Mouse (Mus musculus) CH12.LX (cell line): ENCODE results near the gene Pex5. TPM values are rescaled to one million over a fixed set of nuclear protein-coding genes. Genes with fewer than 3 reads are reported as not detected.
A peak's percentile ranks its signal among the peaks of the same experiment; 100 is the strongest.

ENCODE experiments used
- DNase-seq: peaks from one replicate; pipeline ENCODE4 v3.0.0-alpha.2; 2013; ENCODE audit errors: extremely low read depth
- H3K27ac ChIP-seq: 2 replicates; pipeline ENCODE4 v1.5.1; 2012; ENCODE audit warnings: low read depth, mild to moderate bottlenecking, control low read depth, moderate library complexity; ENCODE audit not compliant: insufficient read depth
- H3K27me3 ChIP-seq: replicated peaks from 2 replicates; pipeline ENCODE3; 2012; ENCODE audit warnings: inconsistent platforms
- H3K36me3 ChIP-seq, 2 experiments: replicated peaks in 1 of 2; 2 replicates each; pipeline versions ENCODE3 to v1.6.1; 2012; ENCODE audit warnings: inconsistent platforms in 1 of 2, low read length in 1 of 2, mild to moderate bottlenecking in 1 of 2, mixed read lengths in 1 of 2, moderate library complexity in 1 of 2; ENCODE audit not compliant: control insufficient read depth in 1 of 2, insufficient read depth in 1 of 2
- H3K4me1 ChIP-seq, 2 experiments: 2 replicates each; pipeline ENCODE4 v1.6.1; 2012; ENCODE audit warnings: inconsistent platforms in 1 of 2, moderate library complexity in 1 of 2; ENCODE audit not compliant: insufficient read depth in 2 of 2, control insufficient read depth in 1 of 2
- H3K4me2 ChIP-seq: 2 replicates; pipeline ENCODE4 v1.6.1; 2012; ENCODE audit warnings: low read depth, mild to moderate bottlenecking, control low read depth; ENCODE audit not compliant: poor library complexity, insufficient read depth, severe bottlenecking
- H3K4me3 ChIP-seq, 3 experiments: fragments of 150-350 bp in 1 of 3; sonication (generic) in 1 of 3; replicated peaks in 1 of 3; 2 replicates each; pipeline versions ENCODE3 to v1.5.1; 2011 to 2012; ENCODE audit warnings: low read depth in 2 of 3, low read length in 2 of 3, mild to moderate bottlenecking in 2 of 3, moderate library complexity in 2 of 3, control low read depth in 1 of 3, improper control_type of control experiment in 1 of 3, inconsistent platforms in 1 of 3, mixed read lengths in 1 of 3; ENCODE audit not compliant: poor library complexity in 1 of 3
- H3K79me2 ChIP-seq: replicated peaks from 2 replicates; pipeline ENCODE4 v1.6.1; 2012; ENCODE audit warnings: mild to moderate bottlenecking, moderate library complexity; ENCODE audit not compliant: control insufficient read depth, poor library complexity, insufficient read depth, severe bottlenecking; ENCODE audit errors: extremely low read depth
- H3K9ac ChIP-seq: 2 replicates; pipeline ENCODE4 v1.6.1; 2012; ENCODE audit warnings: low read depth, mild to moderate bottlenecking, control low read depth, moderate library complexity; ENCODE audit not compliant: insufficient read depth
- H3K9me3 ChIP-seq: replicated peaks from 2 replicates; pipeline ENCODE3; 2012; ENCODE audit warnings: low read length, inconsistent platforms, mixed read lengths
- BHLHE40 ChIP-seq: IDR thresholded peaks from 2 replicates; pipeline ENCODE4 v1.6.1; 2011; ENCODE audit warnings: mild to moderate bottlenecking, low read depth, low read length, improper control_type of control experiment
- CHD1 ChIP-seq: IDR thresholded peaks from 2 replicates; pipeline ENCODE4 v1.6.1; 2012; ENCODE audit warnings: low read depth, low read length, improper control_type of control experiment, inconsistent platforms
- CHD2 ChIP-seq: IDR thresholded peaks from 2 replicates; pipeline ENCODE4 v1.6.1; 2011; ENCODE audit warnings: low read length, improper control_type of control experiment
- CTCF ChIP-seq, 2 experiments: IDR thresholded peaks in 1 of 2; conservative IDR thresholded peaks in 1 of 2; 2 replicates each; pipeline ENCODE4 v1.5.1; 2011 to 2012; ENCODE audit warnings: low read depth in 2 of 2, low read length in 2 of 2, improper control_type of control experiment in 1 of 2, inconsistent platforms in 1 of 2, mild to moderate bottlenecking in 1 of 2, moderate library complexity in 1 of 2
- E2F4 ChIP-seq: IDR thresholded peaks from 2 replicates; pipeline ENCODE4 v1.6.1; 2011; ENCODE audit warnings: low read depth, low read length, improper control_type of control experiment; ENCODE audit not compliant: insufficient replicate concordance
- ELF1 ChIP-seq: IDR thresholded peaks from 2 replicates; pipeline ENCODE4 v1.6.1; 2014; ENCODE audit warnings: low read depth, mild to moderate bottlenecking, inconsistent platforms, low read length, improper control_type of control experiment
- EP300 ChIP-seq: IDR thresholded peaks from 2 replicates; pipeline ENCODE4 v1.6.1; 2011; ENCODE audit warnings: low read length, improper control_type of control experiment
- ETS1 ChIP-seq: conservative IDR thresholded peaks from 2 replicates; pipeline ENCODE4 v1.6.1; 2012; ENCODE audit warnings: low read depth, mild to moderate bottlenecking, inconsistent platforms, low read length, improper control_type of control experiment, moderate library complexity
- GABPA ChIP-seq: IDR thresholded peaks from 2 replicates; pipeline ENCODE4 v1.6.1; 2012; ENCODE audit warnings: low read depth, low read length, improper control_type of control experiment, inconsistent platforms; ENCODE audit not compliant: insufficient replicate concordance
- HCFC1 ChIP-seq: IDR thresholded peaks from 2 replicates; pipeline ENCODE4 v1.6.1; 2012; ENCODE audit warnings: low read depth, mild to moderate bottlenecking, inconsistent platforms, low read length, improper control_type of control experiment
- IRF4 ChIP-seq: IDR thresholded peaks from 2 replicates; pipeline ENCODE4 v1.6.1; 2014; ENCODE audit warnings: low read depth, mild to moderate bottlenecking, inconsistent platforms, low read length, improper control_type of control experiment
- JUN ChIP-seq: IDR thresholded peaks from 2 replicates; pipeline ENCODE4 v1.6.1; 2011; ENCODE audit warnings: low read depth, mild to moderate bottlenecking, low read length, improper control_type of control experiment, moderate library complexity; ENCODE audit not compliant: insufficient read depth
- JUND ChIP-seq: conservative IDR thresholded peaks from 2 replicates; pipeline ENCODE4 v1.6.1; 2011; ENCODE audit warnings: low read depth, low read length, improper control_type of control experiment
- KAT2A ChIP-seq: IDR thresholded peaks from 2 replicates; pipeline ENCODE4 v1.6.1; 2012; ENCODE audit warnings: low read length, improper control_type of control experiment, inconsistent platforms; ENCODE audit not compliant: insufficient replicate concordance
- MAFK ChIP-seq: IDR thresholded peaks from 2 replicates; pipeline ENCODE4 v1.6.1; 2011; ENCODE audit warnings: low read length, improper control_type of control experiment; ENCODE audit not compliant: insufficient replicate concordance
- MAX ChIP-seq: IDR thresholded peaks from 2 replicates; pipeline ENCODE4 v1.6.1; 2011; ENCODE audit warnings: low read length, improper control_type of control experiment
- MAZ ChIP-seq: IDR thresholded peaks from 2 replicates; pipeline ENCODE4 v1.6.1; 2012; ENCODE audit warnings: low read depth, mild to moderate bottlenecking, inconsistent platforms, low read length, improper control_type of control experiment, moderate library complexity
- MEF2A ChIP-seq: IDR thresholded peaks from 2 replicates; pipeline ENCODE4 v1.6.1; 2014; ENCODE audit warnings: low read depth, mild to moderate bottlenecking, inconsistent platforms, low read length, improper control_type of control experiment, borderline replicate concordance
- MXI1 ChIP-seq: IDR thresholded peaks from 2 replicates; pipeline ENCODE4 v1.6.1; 2011; ENCODE audit warnings: mild to moderate bottlenecking, low read depth, low read length, improper control_type of control experiment
- MYC ChIP-seq: IDR thresholded peaks from 2 replicates; pipeline ENCODE4 v1.6.1; 2011; ENCODE audit warnings: low read depth, mild to moderate bottlenecking, improper control_type of control experiment, low read length
- NELFE ChIP-seq: IDR thresholded peaks from 2 replicates; pipeline ENCODE4 v1.6.1; 2011; ENCODE audit warnings: low read depth, low read length, improper control_type of control experiment
- NRF1 ChIP-seq: IDR thresholded peaks from 2 replicates; pipeline ENCODE4 v1.6.1; 2014; ENCODE audit warnings: low read depth, mild to moderate bottlenecking, inconsistent platforms, low read length, improper control_type of control experiment, moderate library complexity
- PAX5 ChIP-seq: IDR thresholded peaks from 2 replicates; pipeline ENCODE4 v1.6.1; 2012; ENCODE audit warnings: low read length, inconsistent platforms, mixed read lengths
- POLR2A ChIP-seq: IDR thresholded peaks from 2 replicates; pipeline ENCODE4 v1.6.1; 2011; ENCODE audit warnings: low read depth, mild to moderate bottlenecking, improper control_type of control experiment, low read length
- POLR2AphosphoS2 ChIP-seq: IDR thresholded peaks from 2 replicates; pipeline ENCODE4 v1.6.1; 2011; ENCODE audit warnings: low read depth, low read length, improper control_type of control experiment
- RAD21 ChIP-seq: IDR thresholded peaks from 2 replicates; pipeline ENCODE4 v1.6.1; 2011; ENCODE audit warnings: low read depth, mild to moderate bottlenecking, low read length, improper control_type of control experiment, moderate library complexity
- RCOR1 ChIP-seq: conservative IDR thresholded peaks from 2 replicates; pipeline ENCODE4 v1.6.1; 2012; ENCODE audit warnings: low read depth, mild to moderate bottlenecking, inconsistent platforms, low read length, improper control_type of control experiment
- SIN3A ChIP-seq: IDR thresholded peaks from 2 replicates; pipeline ENCODE4 v1.6.1; 2012; ENCODE audit warnings: low read length, improper control_type of control experiment, inconsistent platforms
- SMC3 ChIP-seq: IDR thresholded peaks from 2 replicates; pipeline ENCODE4 v1.6.1; 2011; ENCODE audit warnings: low read depth, low read length, improper control_type of control experiment
- TBP ChIP-seq: conservative IDR thresholded peaks from 2 replicates; pipeline ENCODE4 v1.6.1; 2011; ENCODE audit warnings: low read depth, low read length, improper control_type of control experiment
- TCF12 ChIP-seq: IDR thresholded peaks from 2 replicates; pipeline ENCODE4 v1.6.1; 2014; ENCODE audit warnings: low read depth, mild to moderate bottlenecking, inconsistent platforms, low read length, improper control_type of control experiment
- UBTF ChIP-seq: IDR thresholded peaks from 2 replicates; pipeline ENCODE4 v1.6.1; 2012; ENCODE audit warnings: low read depth, mild to moderate bottlenecking, inconsistent platforms, low read length, improper control_type of control experiment, moderate library complexity
- USF1 ChIP-seq: IDR thresholded peaks from 2 replicates; pipeline ENCODE4 v1.6.1; 2014; ENCODE audit warnings: low read depth, mild to moderate bottlenecking, inconsistent platforms, low read length, improper control_type of control experiment
- USF2 ChIP-seq: conservative IDR thresholded peaks from 2 replicates; pipeline ENCODE4 v1.6.1; 2011; ENCODE audit warnings: low read depth, low read length, improper control_type of control experiment
- ZC3H11A ChIP-seq: IDR thresholded peaks from 2 replicates; pipeline ENCODE4 v1.6.1; 2012; ENCODE audit warnings: low read depth, mild to moderate bottlenecking, inconsistent platforms, low read length, improper control_type of control experiment
- ZKSCAN1 ChIP-seq: IDR thresholded peaks from 2 replicates; pipeline ENCODE4 v1.6.1; 2012; ENCODE audit warnings: low read depth, inconsistent platforms, low read length, improper control_type of control experiment, borderline replicate concordance
- ZMIZ1 ChIP-seq: IDR thresholded peaks from 2 replicates; pipeline ENCODE4 v1.6.1; 2012; ENCODE audit warnings: low read depth, mild to moderate bottlenecking, inconsistent platforms, low read length, improper control_type of control experiment
- ZNF384 ChIP-seq: IDR thresholded peaks from 2 replicates; pipeline ENCODE4 v1.6.1; 2012; ENCODE audit warnings: low read depth, low read length, improper control_type of control experiment, inconsistent platforms
- dilution Hi-C: fragments of 300-500 bp; cut with MboI; formaldehyde crosslinking; loops from 2 replicates; pipeline ENCODE4 v1.14.3; 2020; ENCODE audit warnings: low sequenced_read_pairs; ENCODE audit not compliant: extremely low pct_unique_long_range_greater_than_20kb, extremely low pct_ligation_motif_present
- in situ Hi-C: fragments of 300-500 bp; cut with MboI; formaldehyde crosslinking; loops from 3 replicates; pipeline ENCODE4 v1.14.3; 2019; ENCODE audit warnings: low sequenced_read_pairs, low pct_ligation_motif_present, low pct_unique_long_range_greater_than_20kb, mixed read lengths
- polyA plus RNA-seq: library from polyadenylated mRNA; unstranded; fragments of >175 nt; gene quantifications from 2 replicates; pipeline ENCODE4 v1.2.1, GENCODE M21; 2012; ENCODE audit warnings: low read depth; ENCODE audit not compliant: insufficient read length
- total RNA-seq, 2 experiments: library from RNA; depleted of rRNA; stranded (reverse); fragments of 300-350 nt in 1 of 2; fragments of >200 nt in 1 of 2; gene quantifications; 2 replicates each; pipeline ENCODE4 v1.2.3; 2012 to 2014

Pex5 gene
- total and polyA plus RNA-seq, 3 experiments: 21.2 to 29.2 (median 24.6) TPM

DNA sequence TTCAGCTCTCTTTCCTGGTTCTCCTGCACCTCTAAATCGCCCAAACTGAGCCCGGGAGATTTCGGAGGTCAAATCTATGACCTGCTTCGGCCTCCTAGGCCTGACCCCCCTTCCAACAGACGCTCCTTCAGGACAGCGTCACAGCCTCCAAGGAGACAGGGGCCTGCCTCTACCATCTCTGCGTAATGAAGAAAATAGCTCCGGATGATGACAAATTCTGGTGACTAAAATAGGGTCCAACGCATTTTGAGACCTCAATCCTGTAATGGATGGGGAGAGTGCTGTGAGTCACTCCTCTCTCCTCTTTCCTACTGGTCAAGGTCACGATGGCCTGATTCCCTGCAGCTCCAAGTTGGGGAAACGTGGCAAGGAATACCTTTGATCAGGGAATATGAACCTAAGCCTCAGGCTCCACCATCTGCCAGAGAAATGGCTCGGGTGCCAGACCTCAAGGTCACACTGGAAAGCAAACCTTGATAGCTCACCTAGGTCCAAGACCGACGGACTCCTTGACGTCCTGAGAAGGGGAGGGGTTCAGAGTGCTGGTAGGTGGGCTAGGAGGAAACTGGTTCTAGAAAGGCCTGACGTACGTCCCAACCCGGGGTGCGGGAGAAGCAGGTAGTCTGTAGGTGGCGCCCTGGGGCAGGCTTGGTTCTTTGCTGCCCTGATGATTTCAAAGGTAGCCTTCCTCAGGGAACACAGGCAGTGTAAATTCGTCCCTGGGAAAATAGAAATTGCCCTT is 651 bp upstream of the Pex5 start:
- dilution Hi-C loops (no loop called here), in situ Hi-C loops (no loop called here)
- Histone ChIP-seq H3K79me2 (0 out of 2 replicates have a peak, but pooled peaks cover 2% of the 10 kb centered on the region), H3K27ac (no peak overlapping the region), H3K36me3 (peaks cover 5 to 25% of the 10 kb centered on the region in 2 experiments), H3K4me2 (peak overlapping the region; percentile 60), H3K27me3 (no peaks in the 10 kb centered on the region), H3K4me3 (peak overlapping the region; percentile 59 to 87 (median 81)), H3K4me1 (peaks cover 0 to 20% of the 10 kb centered on the region in 2 experiments; a peak in 2 of 4 replicates), H3K9me3 (no peaks in the 10 kb centered on the region), H3K9ac (peak overlapping the region; percentile 49)
- no peak for TF ChIP-seq ETS1
- TF ChIP-seq MEF2A: no peak
- TF ChIP-seq POLR2AphosphoS2: no peak
- no peak for TF ChIP-seq CHD1
- TF ChIP-seq PAX5: no peak
- TF ChIP-seq TCF12: 0 out of 2 replicates have a peak, but pooled peaks have one; percentile 23
- TF ChIP-seq USF1: no peak
- TF ChIP-seq E2F4: no peak
- 0 out of 2 replicates have a peak, but pooled peaks have one; percentile 5 for TF ChIP-seq NELFE
- TF ChIP-seq CTCF (conservative IDR thresholded peaks at IDR 0.05 in 1 of 2, IDR thresholded peaks at IDR 0.05 in 1 of 2; ENCODE audit: low read depth in 2 of 2, low read length in 2 of 2): peak; percentile 69 to 85
- no peak for TF ChIP-seq UBTF
- TF ChIP-seq JUN: no peak
- TF ChIP-seq KAT2A: no peak
- no peak for TF ChIP-seq CHD2
- no peak for TF ChIP-seq HCFC1
- no peak for TF ChIP-seq ELF1
- peak; percentile 10; the same call in 1 of the 2 replicates for TF ChIP-seq POLR2A
- TF ChIP-seq IRF4: peak; percentile 29; the same call in 1 of the 2 replicates
- peak; percentile 14; the same call in 1 of the 2 replicates for TF ChIP-seq SIN3A
- TF ChIP-seq EP300: no peak
- no peak for TF ChIP-seq ZC3H11A
- TF ChIP-seq JUND: no peak
- 0 out of 2 replicates have a peak, but pooled peaks have one; percentile 5 for TF ChIP-seq MAZ
- peak; percentile 49 for TF ChIP-seq SMC3
- TF ChIP-seq GABPA: no peak
- no peak; the same call in 1 of the 2 replicates for TF ChIP-seq USF2
- no peak for TF ChIP-seq MAX
- TF ChIP-seq MYC: no peak
- no peak for TF ChIP-seq ZMIZ1
- no peak for TF ChIP-seq ZNF384
- no peak for TF ChIP-seq MAFK
- no peak for TF ChIP-seq TBP
- TF ChIP-seq RAD21: peak; percentile 74
- no peak for TF ChIP-seq ZKSCAN1
- 0 out of 2 replicates have a peak, but pooled peaks have one; percentile 57 for TF ChIP-seq MXI1
- no peak for TF ChIP-seq BHLHE40
- no peak for TF ChIP-seq RCOR1
- TF ChIP-seq NRF1: no peak
- DNase-seq: peak; percentile 77
